Mouse (Mus musculus) layer of hippocampus, adult 18-20 months (tissue): ENCODE measurements around the gene Ace. TPM values are rescaled to one million over a fixed set of nuclear protein-coding genes. Genes with fewer than 3 reads are reported as not detected.

Experiments
- DNase-seq, 2 experiments: peaks; one replicate each; pipeline ENCODE4 v3.0.0; 2022; ENCODE audit warnings: low spot score in 2 of 2
- long read RNA-seq: library from polyadenylated mRNA; stranded (forward); transcript quantifications from one replicate; pipeline ENCODE4 v2.0.0, GENCODE M21; 2021
- total RNA-seq, 2 experiments: library from RNA; stranded (reverse); gene quantifications; 2 replicates each; pipeline ENCODE4 v1.2.3; 2021

The Ace gene
- total RNA-seq: 1 to 10 TPM; 6.0 to 9.2 TPM
- long read RNA-seq, full-length matches to known transcripts: 11 of 13 reads
- long read RNA-seq, partial matches to known transcripts: 2 of 13 reads
- long read RNA-seq, other reads (novel, unspliced or antisense): 0 of 13 reads

DNA sequence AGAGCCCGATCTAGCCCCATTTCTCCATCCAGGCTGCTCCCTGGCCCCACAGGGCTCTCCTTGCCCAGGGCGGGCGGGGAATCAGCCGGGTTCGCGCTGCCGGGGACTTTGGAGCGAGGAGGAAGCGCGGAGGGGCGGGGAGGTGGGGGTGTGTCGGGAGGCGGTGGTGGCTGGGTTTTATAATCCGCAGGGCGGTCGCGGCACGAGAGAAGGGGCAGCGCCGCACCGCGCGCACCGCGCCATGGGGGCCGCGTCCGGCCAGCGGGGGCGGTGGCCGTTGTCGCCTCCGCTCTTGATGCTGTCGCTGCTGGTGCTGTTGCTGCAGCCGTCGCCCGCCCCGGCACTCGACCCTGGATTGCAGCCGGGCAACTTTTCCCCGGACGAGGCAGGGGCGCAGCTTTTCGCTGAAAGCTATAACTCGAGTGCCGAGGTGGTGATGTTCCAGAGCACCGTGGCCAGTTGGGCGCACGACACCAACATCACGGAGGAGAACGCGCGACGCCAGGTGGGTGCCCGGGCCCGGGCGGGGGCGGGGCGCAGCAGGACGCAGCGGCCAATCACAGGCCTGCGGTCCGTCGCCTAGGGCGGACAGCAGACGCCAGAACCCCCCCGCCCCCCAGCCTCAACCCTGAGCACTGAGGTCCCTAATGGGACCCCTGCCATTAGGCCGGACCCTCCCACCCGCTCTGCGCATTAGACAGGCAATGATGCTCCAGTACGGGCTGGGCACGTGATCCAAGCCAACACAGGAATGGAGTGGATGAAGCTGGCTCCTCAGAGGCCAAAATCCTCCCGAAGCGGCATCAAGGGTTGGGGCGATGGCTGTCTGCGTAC is at the start of gene Ace:
TSS of gene Ace (plus strand) at position 205 of the 834 bp plus-strand sequence.
- DNase-seq: no peak

DNA sequence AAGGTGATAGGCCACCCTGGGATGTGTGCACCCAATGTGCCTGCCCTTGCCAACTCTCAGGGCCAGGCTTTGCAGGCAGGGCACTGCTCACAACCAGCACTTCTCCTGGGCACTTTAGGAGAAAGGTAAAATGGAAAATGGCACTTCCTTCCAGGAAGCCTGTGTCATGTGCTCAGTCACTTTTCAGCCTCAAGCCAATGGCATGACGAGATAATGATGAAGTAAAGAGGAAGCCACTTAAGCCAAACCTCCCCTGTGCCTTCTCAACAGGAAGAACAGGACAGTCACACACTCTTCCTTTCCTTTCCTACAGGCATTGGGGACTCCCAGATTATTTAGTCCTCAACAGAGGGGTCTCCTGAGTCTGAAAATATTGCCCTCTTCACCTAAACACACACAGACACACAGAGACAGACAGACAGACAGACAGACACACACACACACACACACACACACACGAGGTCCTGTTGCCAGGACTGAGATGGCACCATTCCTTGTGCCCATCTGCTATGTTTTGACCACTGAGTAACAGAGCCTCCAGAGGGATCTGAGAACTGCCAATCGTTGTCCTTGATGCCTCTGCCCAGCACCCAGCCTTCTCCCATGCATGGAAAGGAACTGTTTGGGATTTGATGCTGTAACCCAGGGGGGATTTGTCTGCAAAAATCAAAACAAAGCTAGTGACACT is 47.5 kb upstream of the Ace start:
- DNase-seq: no peak

DNA sequence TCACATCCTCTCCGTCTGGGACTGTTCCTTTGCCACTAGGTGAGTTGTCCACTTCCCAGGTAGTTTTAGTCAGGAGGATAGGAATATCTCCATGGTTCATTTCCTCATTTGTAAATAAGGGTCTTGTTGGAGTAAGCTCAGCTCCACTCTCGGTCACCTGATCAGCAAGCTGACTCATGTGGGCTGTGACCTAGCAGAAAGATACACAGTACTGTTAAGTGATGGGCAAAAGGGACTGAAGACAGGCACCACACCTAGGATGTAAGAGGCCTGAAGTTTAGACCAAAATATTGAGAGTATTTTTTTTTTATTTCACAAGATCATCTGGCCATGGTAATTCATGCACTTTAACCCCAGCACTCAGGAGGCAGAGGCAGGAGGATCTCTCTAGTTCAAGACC is 46.9 kb upstream of the Ace start:
- no peak for DNase-seq

DNA sequence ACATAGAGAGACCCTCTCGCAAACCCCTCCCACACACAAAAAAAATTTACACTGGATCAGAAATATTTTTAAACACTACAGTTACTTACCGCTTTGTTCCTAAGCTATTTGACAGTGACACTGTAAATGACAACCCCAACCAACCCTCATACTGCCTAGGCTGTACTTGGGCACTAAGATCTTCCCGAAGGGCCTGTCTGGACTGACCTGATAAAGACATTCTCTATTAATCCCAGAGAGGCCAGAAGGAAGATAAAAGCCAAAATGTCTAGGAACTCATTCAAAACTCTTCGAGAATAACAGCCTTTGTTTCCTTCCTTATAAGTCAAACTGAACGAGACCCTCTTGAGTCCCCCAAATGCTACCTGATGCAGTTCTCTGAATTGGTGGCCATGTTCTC is 46.5 kb upstream of the Ace start:
- DNase-seq: no peak

DNA sequence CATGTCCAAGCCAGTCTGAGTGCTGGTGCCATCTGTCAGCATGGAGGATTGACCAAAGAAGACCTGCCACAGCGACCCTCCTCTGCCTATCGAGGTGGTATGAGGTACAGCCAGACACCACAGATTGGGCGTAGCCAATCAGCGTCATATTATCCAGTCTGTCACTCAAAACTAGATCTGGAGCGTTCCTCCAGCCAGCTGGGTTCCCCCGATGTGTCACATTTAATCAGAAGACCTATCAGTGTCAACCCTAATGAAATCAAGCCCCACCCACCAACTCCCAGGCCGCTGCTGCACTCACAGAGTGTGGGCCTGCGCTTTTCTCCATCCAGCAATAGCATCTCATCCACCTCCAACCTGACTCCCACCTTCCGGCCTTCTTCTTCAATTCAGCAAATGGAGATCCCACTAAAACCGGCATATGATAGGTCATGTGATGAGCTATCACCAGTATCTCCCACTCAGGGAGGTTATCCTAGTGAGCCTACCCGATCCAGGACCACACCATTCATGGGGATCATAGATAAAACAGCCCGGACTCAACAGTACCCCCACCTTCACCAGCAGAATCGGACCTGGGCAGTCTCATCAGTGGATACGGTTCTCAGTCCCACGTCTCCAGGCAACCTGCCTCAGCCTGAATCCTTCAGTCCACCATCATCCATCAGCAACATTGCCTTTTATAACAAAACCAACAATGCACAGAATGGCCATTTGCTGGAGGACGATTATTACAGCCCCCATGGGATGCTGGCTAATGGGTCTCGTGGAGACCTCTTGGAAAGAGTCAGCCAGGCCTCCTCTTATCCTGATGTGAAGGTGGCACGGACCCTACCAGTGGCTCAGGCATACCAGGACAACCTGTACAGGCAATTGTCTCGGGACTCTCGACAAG is 44.7 kb upstream of the Ace start:
- peak in 1 of 2 experiments; percentile 54 for DNase-seq

DNA sequence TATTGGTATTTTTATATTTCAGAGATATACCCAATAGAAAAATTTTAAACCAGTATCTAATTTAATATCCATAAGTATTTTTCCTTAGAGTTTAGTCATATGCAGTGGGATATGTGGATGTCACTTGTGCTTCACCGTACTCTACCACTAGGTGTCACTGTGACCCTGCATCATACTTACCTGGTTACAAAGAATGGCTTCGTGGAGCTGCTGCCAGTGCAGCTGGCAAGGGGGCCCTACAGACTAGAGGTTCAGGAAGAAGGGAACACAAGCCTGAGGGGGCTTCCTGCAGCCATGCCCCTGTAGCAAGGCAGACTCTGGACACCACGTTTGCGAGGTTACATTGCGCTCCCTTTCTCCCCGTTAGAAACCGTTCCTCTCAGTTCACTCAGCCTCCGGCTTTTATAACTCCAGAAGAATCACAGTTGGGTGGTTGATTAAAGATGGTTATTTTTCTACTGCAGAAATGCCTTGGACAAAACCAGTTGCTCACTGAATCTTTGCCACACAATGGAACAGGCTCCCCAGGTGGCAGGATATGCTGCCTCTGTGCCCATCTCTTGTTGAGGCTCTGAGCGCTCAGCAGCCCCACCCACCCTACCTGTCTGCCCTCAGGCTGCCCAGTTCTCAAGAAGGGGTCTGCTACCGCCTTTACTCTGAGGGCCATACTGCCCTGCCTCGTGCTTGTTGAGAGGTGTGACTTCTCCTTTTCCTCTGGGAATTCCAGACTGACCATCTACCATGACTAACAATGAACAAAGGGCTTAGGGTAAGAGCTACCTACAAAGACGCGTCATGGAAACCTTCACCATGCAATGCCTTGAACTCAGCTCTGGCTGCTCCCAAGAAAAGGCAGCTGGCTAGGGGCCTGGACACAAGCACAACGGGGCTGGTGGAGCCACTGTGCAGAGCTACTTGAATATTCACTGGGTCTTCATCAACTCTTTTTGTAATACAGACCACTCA is 40.4 kb upstream of the Ace start:
- DNase-seq: peak; percentile 58 to 89

DNA sequence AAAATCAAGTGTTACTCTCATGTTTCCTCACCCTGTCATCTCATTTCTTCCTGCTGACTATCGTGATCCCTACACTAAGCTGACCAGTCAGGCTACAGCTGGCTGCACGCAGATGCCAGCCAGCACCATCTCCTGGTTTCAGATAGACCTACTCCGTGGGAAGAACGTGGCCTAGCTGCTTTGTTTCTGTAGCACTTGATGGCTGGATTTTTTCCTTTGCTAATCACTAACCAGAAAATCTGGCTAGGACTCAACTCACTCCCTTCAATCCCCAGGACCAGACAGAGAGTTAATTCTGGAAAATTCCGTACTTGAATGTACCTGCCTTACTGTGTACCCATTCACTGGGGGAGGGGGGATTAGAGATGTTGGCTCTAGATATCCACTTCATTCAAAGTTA is 39.6 kb upstream of the Ace start:
- no peak for DNase-seq

DNA sequence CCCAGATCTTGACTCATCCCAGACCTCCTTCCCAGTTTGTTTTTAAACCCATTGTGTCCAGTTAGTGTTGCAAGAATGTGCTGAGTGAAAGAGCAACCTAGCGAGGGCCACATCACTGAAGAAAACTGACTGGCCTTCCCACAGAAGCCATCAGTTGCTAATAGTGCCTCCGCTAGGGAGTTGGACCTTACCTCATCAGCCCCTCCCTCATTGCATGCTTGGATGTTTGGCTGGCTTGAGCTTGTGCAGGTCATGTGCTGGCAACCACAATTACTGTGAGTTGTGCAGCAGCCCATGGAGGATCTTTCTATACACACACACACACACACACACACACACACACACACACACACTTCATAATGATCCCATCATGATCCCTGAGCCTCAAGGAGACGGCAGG is 36.4 kb upstream of the Ace start:
- DNase-seq: no peak

DNA sequence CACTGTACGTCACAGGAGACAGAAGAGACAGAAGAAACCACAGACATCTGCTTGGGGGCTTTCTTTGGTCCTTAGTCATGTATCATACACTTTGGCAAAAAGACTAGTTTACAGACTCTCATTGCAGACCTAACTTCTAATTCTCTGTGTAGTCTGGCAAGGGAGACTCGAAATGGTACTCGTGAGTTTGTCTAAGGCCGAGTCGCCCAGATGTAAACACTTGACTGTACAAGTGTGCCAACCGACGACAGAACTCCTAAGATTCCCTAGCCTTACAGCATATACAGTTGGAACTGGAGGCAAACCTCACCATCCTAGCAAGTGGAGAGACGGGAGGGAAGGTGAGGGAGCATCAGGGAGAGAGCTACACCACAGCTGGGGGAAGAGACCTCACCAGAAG is 34.0 kb upstream of the Ace start:
- no peak for DNase-seq

DNA sequence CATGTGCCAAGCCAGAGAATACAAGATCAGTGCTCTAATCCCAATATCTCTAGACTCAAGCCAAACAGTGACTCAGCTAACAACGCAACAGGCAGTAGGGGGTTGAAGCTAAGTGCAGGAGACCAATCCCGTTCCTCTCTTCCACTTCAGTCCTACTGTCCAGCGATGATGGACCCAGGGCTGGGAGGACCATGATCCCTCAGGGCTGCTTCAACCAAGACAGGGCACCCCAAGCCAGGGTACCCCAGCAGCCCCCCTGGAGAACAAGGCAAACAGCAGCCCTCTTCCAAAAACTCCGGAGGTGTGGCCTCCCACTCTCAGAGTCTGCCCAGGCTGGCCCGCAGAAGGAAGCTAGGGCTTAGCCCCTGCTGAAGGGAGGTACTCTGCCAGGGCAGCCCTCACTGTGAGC is 33.4 kb upstream of the Ace start:
- no peak for DNase-seq

DNA sequence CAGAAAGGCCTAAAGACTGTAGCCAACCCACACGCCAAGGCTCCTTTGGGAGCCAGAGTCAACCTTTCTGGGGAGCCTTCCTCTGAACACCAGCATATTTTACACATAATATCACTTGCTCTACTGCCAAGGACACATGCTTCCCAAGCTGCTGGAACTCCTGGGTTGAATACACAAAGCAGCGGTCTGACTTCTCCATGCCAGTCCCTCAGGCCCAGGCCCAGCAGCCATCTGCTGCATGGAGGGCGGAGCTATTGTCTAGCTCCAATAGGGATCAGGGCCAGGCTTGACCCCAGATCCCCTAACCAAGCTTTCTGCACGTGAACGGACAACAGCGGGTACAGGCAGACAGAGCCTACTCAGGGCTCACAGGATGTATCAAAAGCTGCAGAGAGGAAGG is 32.9 kb upstream of the Ace start:
- no peak for DNase-seq

DNA sequence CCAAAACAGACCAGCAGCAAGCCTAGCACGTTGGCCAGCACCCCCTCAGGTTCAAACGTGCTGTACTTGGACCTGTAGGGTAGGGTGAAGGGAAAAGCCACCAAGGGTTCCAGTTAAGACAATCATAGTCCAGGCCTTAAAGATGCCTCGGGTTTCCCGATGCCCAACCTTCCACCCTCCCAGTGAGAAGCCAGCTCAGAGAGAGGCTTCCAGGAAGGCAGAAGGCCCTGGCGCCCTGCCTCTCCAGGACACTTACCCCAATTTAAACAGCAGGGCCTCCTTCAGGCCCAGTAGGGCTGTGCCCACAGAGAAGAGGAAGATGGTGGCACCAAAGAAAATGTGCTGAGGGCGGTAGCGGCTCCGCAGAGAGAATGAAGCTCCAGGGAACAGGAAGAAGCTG is 32.2 kb upstream of the Ace start:
- DNase-seq: no peak

DNA sequence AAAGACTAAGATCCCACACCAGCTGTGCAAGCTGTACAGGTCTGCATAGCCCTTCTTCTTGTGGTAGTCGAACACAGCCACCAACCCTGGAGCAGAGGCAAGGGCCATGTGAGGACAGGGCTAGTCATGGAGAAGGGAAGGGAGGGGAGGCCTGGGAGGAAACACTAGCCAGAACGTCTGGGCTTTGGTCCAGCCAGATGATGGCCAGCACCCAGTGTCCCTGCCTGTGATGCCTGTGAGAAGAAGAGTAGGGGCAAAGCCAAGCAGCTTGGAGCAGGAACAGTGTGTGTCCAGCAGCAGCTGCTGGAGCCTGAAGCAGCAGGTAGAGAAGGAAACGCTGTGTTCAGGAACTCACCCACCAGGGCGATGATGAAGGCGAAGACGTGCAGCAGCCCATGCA is 31.5 kb upstream of the Ace start:
- DNase-seq: peak in 1 of 2 experiments; percentile 46

DNA sequence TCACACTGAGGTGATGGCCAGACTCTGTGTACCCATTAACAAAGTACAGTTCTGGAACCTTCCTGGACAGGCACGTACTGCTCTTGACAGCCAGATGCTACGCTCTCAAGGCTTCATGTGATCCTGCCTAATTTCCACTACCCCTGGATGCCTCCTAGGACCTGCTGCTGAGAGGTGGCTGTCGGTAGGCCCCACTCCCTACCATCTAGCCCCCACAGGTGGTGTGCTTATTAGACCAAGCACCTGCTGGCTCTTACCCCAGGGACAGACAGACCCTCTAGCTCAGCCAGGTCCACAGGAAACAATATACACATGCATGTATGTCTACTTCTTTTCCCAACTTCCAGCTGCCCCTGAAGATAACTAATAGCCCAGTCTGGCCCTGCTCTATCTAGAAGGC is 30.8 kb upstream of the Ace start:
- DNase-seq: no peak

DNA sequence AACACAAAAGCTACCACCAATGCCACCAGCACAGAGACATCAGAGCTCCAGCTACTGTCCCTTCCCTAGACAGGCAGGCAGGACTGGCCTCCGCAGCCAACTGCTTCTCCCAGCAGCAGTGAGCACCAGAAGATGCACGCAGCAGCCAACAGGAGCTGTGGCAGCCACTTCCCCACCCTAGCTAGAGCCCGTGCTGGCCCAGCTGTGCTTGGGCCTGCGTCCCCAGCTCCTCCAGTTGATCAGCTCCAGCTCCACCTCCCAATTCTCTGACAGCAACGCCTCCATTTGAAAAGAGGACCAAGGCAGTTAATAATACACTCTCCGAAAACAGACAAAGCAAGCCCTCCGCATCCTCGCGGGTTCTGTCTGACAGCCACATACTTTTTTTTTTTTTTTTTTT is 29.0 kb upstream of the Ace start:
- no peak for DNase-seq

DNA sequence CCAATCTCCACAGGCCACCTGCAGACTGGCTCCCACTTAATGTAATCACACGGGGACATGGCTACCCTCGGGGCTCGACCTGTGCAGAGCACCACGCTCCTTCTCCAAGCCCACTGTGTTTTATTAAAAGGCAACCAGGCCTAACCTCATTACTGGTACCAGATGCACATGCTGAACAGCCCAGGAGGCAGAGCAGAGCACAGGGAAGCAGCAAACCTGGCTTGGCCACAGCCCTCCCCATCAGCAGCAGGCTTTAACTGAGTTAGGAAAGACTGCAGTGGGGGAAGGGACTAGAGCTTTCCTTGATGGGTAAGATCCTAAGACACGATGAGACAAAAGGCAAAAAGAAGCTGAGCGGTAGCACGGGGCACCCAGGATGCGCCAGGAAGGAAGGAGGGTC is 25.8 kb upstream of the Ace start:
- DNase-seq: no peak

DNA sequence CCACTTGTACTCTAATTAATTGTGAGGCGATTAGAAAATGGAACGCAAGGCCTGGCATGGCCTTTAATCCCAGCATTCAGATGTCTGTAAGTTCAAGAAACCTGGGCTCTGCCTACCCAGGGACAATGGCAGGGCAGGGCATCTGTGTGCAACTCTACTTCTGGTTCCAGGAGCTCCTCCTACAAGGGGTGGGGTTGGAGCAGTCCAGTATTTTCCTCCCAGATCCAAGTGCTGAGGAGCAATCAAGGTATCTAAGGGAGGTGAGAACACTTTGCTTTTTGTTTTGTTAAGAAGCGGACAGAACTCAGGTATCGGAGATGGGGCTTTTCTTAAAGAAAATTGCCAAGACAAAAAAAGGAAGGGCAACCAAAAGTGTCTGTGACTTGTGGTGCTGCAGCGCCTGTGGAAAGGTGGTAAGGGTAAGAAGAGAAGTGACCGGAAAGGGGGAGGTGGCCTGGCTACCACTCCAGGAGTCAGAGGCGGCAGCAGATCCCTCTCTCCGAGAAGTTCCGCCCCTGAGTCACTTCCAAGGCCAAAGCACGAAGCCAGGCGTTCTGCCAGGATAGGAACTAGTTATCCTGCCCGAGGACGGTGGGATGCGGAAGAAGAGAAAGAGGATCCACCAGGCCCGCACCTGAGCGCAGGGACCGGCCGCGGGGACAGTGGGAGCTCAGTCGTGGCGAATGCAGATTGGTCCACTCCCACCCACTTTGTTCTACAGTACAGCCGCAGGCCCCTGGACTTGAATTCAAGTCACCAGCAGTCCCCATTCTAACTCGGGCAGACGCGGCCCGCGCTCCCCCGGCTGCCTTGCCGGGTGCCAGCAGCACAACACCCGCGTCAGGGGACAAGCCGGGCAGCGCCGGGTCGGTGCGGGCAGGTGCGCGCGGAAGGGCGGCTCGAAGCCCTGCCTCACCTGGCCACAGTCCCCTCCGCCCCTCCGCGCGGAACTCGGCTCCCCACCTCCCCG is 24.3 kb upstream of the Ace start:
- DNase-seq: no peak

DNA sequence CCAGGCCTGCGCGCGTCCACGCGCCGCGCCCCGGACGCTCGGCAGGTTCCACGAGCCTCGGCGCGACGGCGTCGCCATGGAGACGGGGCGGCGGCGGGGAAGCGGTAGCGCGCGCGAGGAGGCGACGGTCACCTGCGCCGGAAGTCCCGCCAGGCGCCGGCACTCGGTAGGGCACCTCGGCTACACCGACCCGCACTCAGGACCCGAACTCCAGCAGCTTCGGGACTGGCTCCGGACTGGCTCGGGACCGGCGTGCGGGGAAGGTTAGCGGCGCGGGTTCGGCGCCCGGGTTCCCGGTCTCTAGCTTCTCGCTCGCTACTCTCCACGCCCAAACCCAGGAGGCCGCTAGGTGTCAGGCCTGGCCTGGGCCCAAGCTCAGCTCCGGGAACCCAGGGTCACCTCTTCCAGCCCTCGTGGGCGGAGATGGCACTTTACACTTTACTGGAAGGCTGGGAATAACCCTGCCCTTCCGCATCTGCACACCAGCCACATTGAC is 23.6 kb upstream of the Ace start:
- DNase-seq: peak; percentile 67
